ENCODE assay signal across 9 mouse cellular contexts in genomic region chr6:114041911-114042284, GRCm38 (mm10). TPM values are rescaled to one million over a fixed set of nuclear protein-coding genes. Genes with fewer than 3 reads are reported as not detected.
DNase-seq lines count a peak whose midpoint lies in the region; ATAC-seq lines count a peak whose summit lies in the region.
"Had no signal": no experiment of that assay in that cellular context is flagged by ENCODE, and none has a peak within 500 bp of the region (broad histone marks: within the 10 kb centered on the region; RNA-seq: fewer than 3 reads in every experiment).

No protein-coding gene starts in this region.

- H3K36me3 ChIP-seq in intestine, embryonic 14.5 days (ENCODE audit: control insufficient read depth, insufficient read depth, low read length): no peaks in the 10 kb centered on the region
- no peaks in the 10 kb centered on the region for H3K36me3 ChIP-seq in stomach, embryonic 16.5 days (ENCODE audit: control insufficient read depth, insufficient read depth, low read length)

- peak overlapping the region; percentile 61 for H3K4me2 ChIP-seq in intestine, embryonic 14.5 days (ENCODE audit: low read length)
- H3K4me2 ChIP-seq in stomach, embryonic 16.5 days (ENCODE audit: low read depth, low read length): peak overlapping the region; percentile 64

- H3K4me3 ChIP-seq in intestine, embryonic 14.5 days (ENCODE audit: low read depth, low read length): peak overlapping the region; percentile 33
- peak overlapping the region; percentile 36 for H3K4me3 ChIP-seq in stomach, embryonic 16.5 days (replicated peaks; ENCODE audit: low read length)
- H3K4me3 ChIP-seq: megakaryocyte, embryonic 14.5 days had no signal

- no peaks in the 10 kb centered on the region for H3K9me3 ChIP-seq in intestine, embryonic 14.5 days (ENCODE audit: control insufficient read depth, low read length)
- H3K9me3 ChIP-seq in stomach, embryonic 16.5 days (replicated peaks; ENCODE audit: control insufficient read depth, low read length): no peaks in the 10 kb centered on the region
- H3K9me3 ChIP-seq: megakaryocyte, embryonic 14.5 days had no signal

- no peak overlapping the region for H3K9ac ChIP-seq in intestine, embryonic 14.5 days (ENCODE audit: low read length)
- 0 out of 2 replicates have a peak overlapping the region, but pooled peaks have one; percentile 35 for H3K9ac ChIP-seq in stomach, embryonic 16.5 days (ENCODE audit: low read length)

- DNase-seq in cerebellum, adult 11-12 months: peak; percentile 49
- no peak for DNase-seq in cerebellum, adult 9-10 months
- peak; percentile 9 for DNase-seq in ovary, postnatal 36 days (ENCODE audit: low spot score)
- no peak for DNase-seq in ovary, postnatal 14 days (ENCODE audit: low spot score)
- DNase-seq in intestine, embryonic 14.5 days (ENCODE audit: low spot score): no peak
- DNase-seq in thymus, postnatal 14 days: no peak

- H3K27me3 ChIP-seq in intestine, embryonic 14.5 days (replicated peaks; ENCODE audit: control insufficient read depth, insufficient read depth, low read length): peaks cover 66% of the 10 kb centered on the region
- peaks cover 47% of the 10 kb centered on the region for H3K27me3 ChIP-seq in stomach, embryonic 16.5 days (ENCODE audit: control insufficient read depth, insufficient read depth, low read length)

- 3% methylated on average over 12 of the region's 52 CpGs for WGBS in intestine, embryonic 14.5 days
- 3% methylated on average over 22 of the region's 52 CpGs for WGBS in stomach, embryonic 16.5 days

- H3K27ac ChIP-seq in intestine, embryonic 14.5 days (ENCODE audit: low read depth): no peak overlapping the region
- no peak overlapping the region for H3K27ac ChIP-seq in stomach, embryonic 16.5 days (ENCODE audit: low read length)

- no peaks in the 10 kb centered on the region for H3K4me1 ChIP-seq in intestine, embryonic 14.5 days (replicated peaks; ENCODE audit: control insufficient read depth, insufficient read depth, low read length)
- peaks cover 3% of the 10 kb centered on the region; the same call in 1 of the 2 replicates for H3K4me1 ChIP-seq in stomach, embryonic 16.5 days (ENCODE audit: control insufficient read depth, insufficient read depth, low read length)
- H3K4me1 ChIP-seq: megakaryocyte, embryonic 14.5 days had no signal

- ATAC-seq in intestine, embryonic 14.5 days (replicated peaks; ENCODE audit: low FRiP score, low TSS enrichment, low read depth): no peak
- no peak for ATAC-seq in stomach, embryonic 16.5 days (ENCODE audit: insufficient read depth, low FRiP score)
- ATAC-seq in erythroid progenitor cell, adult 5-6 weeks (replicated peaks; ENCODE audit: low FRiP score, poor library complexity, severe bottlenecking): no peak

RNA-seq across cellular contexts. Expression of gene Atp2b2, which starts 0.5 kb away (rescaled TPM):
- polyA plus RNA-seq in intestine, embryonic 14.5 days (2014; fragmentation: Nextera tagmentation; extraction: Ambion mirVana): 1.2 and 1.7 TPM in 2 replicates
- 0.97 and 1.0 TPM in 2 replicates for polyA plus RNA-seq in stomach, embryonic 16.5 days (2015; fragmentation: Nextera tagmentation; extraction: Ambion mirVana)
- total RNA-seq in erythroid progenitor cell, adult 5-6 weeks (2015; ENCODE audit: low replicate concordance): not detected in 2 replicates
- not detected in 2 replicates for total RNA-seq in erythroid progenitor cell, adult 5-6 weeks (2017; ENCODE audit: low replicate concordance)

Comparison
In these comparisons a context has a peak if more than half of its experiments do, and no peak if none do; other contexts are left out.
1. DNase-seq: peak in cerebellum, adult 11-12 months (single experiment) and ovary, postnatal 36 days (single experiment); none in cerebellum, adult 9-10 months (single experiment), ovary, postnatal 14 days (single experiment), intestine, embryonic 14.5 days (single experiment) and thymus, postnatal 14 days (single experiment).